Mouse (Mus musculus) spleen, adult 2 months (tissue): Measurements from ENCODE around the gene Prrt3.

Experiments used
- CTCF ChIP-seq: fragments of 200-500 bp; IDR thresholded peaks from 2 replicates; pipeline ENCODE4 v1.5.1; 2011; ENCODE audit warnings: mild to moderate bottlenecking, inconsistent platforms; ENCODE audit not compliant: insufficient read depth, insufficient read length, insufficient replicate concordance; ENCODE audit errors: extremely low read depth
- POLR2A ChIP-seq: fragments of 200-500 bp; IDR thresholded peaks from 2 replicates; pipeline ENCODE4 v1.6.1; 2011; ENCODE audit warnings: low read depth, low read length, inconsistent platforms

DNA sequence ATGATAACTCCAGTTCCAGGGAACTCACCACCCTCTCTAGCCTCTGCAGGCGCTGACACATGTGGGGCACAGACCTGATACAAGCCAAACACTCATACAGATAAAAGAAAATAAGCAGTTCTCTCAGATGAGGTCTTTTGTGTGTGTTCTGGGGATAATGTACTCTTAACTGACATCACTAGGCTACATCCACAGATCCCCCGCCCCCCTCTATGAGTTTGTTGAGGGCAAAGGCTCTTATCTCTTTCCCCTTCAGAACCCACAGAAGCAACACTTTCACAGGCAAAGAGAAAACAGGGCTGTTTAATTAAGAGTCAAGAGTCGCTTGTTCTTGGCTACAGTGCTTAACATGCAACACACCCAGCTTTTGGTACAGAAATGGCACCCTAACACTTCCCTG lies 12.9 kb upstream of the Prrt3 start:
- TF ChIP-seq CTCF: no peak
- no peak for TF ChIP-seq POLR2A
